Mouse (Mus musculus): ENCODE data around the gene Tmem104.

The Tmem104 gene

DNA sequence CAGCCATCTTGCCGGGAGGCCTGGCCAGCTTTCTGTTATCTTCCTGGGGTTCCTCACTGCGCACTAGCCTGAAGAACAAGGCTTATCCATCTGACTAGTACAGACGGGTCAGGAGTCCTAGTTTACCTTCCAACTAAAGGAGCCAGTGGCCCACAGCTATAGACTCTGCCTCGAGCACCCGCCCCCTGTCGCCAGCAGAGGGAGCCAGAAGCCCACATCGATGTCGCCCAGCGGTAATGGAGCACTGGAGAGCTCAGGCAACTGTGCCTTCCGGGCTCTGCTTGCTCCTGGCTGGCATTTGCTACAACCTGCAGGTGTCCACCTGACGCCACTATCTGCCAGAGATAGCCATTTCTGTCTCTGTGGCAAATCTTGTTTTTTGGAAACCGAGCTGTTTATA, 15.0 kb downstream of the Tmem104 start:
- peak; percentile 88 for DNase-seq

DNA sequence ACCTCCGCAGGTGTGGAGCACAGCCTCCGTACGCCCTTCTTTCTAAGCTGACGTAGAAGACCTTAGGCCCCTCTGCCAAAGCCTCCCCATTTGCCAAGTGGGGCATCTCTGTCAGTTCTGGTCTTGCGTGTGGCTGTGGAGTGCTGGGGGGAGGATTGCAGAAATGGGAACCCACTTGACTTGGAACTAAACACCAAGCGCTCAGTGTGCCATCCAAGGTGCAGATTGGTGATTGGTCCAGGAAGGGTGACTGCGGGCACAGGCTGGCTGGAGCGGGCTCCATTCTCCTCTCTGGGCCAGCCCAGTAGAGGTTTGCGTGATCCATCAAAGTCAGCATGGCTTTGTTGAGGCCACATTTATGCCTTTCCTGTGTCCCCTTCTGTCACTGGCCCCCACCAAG, 15.5 kb downstream of the Tmem104 start:
- no peak for DNase-seq

DNA sequence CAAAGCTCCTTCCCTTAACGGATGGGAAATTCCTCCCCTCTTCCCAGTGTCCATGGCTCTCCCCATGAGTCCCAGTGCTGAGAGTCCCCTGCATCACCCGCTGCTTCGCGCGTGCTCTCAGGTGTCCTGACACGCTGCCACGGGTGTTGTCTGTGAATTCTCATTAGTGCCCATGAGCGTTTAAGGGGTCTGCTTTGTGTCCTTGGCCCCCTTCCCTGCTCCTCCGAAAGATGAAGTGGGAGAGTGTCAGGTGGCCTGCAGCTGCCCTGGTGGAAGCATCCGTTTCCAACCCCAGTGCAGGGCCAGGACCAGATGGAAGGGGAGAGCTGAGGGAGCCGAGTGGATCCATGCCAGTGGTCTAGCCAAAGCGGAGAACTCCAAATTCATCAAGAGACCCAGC, 20.8 kb downstream of the Tmem104 start:
- DNase-seq: no peak

DNA sequence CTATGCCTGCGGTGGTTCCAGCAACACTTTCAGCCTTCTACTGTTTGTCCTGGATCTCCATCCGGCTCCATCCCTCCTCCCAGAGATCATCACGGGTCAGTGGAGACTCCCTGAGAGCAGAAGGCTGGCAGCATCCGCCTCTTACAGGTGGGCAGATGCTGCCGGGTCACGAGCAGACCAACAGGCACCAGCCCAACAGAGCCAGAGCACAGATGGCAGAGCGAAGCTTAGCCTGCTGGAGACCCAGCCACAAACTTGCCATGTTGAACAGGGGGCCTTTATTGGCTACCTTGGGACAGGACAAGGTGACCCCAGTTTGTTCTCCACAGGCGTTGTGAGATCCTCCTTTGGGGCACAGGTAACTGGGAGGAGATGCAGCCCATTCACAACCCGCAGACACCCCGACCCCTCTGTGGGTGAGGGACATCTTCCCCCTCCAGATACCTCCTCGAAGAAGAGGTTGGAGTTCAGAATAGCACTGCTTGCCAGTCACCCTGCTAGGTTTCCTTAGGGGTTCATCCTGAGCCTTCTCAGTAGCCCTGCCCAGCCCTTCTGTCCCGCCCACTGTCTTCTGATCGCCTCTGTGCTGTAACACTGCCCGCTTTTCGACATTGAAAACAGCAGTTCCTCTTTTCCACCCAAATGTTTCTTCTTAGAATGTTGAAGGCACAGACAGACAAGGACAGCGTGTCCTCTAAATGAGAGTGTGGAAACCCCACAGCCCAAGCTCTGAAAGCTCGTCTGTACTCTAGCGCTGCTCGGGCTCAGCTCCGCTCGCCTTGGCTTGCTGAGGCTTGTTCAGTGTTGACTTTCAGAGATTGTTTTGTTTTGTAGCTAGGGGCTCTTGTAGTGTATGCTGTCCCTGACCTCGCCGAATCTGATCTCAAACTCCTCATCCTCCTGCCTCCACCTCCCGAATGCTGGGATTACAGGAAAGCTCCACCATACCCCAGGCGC, 21.8 kb downstream of the Tmem104 start:
- peak; percentile 56 for DNase-seq

DNA sequence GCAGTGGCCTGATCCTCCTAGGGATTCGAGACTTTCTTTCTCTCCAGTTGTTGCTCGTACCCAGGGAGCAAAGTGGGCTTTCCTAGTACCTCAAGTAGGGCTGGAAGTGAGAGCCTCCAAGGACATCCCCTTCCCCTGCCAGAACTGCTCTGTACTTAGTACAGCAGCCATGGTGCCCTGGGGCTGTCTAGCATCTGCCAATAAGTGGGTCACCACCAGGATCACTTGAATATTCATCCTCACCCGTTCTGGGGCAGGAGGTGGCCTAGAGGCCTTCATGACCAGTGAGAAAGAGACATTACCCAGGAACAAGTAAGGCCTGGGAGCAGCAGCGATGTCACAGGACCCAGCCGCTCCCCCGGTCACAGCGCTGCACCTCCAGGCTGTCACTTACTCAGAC, 22.7 kb downstream of the Tmem104 start:
- DNase-seq: no peak

DNA sequence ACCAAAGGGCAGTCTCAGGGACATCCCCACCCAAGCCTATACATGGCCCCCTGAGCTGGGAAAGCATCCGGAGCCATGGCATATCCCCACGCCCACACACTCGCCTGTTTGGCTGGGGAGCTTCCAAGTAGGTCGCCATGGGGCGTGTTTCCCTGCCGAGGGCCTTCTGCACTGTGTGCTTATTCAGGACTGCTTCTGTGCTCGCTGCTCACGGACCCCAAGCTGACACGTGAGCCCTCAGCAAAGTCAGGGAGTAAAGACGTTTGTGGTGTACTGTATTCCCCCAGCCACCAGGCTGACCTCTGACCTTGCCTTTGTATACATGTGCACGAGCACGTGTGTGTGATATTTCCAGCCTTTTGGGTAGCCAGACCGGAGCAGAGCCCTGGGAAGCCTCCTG, 24.8 kb downstream of the Tmem104 start:
- no peak for DNase-seq

DNA sequence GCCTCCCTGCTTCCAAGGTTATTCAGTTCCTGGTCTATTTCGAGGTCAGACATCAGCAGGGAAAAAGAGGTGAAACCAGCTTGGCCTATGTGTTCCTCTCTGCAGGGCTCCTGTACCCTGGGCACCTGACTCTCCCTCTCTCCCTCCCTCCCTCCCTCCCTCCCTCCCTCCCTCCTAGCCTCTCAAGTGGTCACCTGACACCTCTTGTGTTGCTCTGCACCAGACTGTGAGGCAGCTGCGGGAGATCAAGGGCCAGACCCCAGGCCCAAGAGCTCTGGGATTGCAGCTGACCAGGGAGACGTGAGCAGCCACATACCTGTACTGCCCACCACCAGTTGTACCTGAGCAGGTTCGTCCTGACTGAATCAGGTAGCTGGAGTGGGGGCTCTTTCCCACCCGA, 27.8 kb downstream of the Tmem104 start:
- peak; percentile 44 for DNase-seq

DNA sequence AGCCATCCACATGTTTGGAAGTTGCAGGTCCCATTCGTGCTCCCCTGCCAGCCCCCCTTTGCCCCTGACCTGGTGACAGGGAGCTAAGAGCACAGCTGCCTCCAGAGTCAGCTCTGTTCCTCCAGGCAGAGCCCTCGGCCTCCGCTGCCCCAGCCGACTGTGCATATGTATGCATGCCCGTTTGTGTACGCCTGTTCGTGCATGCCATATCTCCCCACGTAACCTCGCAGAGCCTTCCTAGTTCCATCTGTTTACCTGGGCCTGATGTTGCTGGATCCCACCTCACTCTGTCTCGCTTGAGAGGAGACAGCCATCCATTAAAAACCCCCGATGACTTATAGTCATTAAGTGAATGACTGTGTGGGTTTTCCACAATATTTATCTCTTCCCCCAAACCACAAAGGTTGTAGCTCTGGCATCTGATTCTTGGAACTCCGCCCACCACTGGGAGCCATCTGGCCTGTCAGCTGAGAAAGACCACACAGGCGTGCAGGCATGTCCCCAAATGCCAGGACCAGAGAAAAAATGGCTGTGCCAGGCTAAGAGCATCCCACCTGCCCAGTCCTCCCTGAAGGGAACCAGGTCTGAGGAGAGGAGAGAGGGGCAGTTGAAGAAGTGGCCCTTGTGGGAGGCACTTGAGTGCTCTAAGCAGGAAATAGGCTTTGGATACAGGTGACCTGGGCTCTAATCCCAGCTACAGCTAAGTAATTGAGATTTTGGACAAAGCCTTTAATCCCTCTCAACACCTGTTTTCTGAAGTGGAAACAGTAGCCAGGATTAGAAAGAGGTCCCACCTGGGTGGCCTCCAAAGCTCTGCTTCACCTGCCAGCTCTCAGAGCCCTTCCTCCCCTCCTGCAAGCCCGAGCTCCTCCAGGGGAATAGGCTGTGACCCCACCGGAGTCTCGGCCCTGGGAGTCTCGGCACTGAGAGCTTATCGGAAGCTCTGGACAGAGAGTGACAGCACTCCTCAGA, 30.4 kb downstream of the Tmem104 start:
- DNase-seq: peak; percentile 20

DNA sequence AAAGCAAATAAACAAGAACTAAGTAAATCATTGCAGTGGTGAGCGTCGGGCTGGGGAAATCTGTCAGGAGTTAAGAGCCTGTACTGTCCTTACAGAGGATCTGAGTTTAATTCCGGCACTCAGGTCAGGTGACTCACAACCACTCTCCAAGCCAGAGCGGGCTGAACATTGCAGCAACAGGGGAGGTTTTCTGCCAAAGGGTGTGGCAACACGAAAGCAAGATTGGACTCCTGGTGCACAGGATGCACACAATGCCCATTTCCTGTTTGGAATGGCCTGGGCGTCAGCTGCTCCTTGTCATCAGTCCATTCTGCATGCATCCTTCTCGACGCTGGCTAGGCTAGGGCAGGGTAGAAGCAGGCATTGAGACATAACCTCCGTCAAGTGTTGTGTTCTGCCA, 32.0 kb downstream of the Tmem104 start:
- peak; percentile 90 for DNase-seq

DNA sequence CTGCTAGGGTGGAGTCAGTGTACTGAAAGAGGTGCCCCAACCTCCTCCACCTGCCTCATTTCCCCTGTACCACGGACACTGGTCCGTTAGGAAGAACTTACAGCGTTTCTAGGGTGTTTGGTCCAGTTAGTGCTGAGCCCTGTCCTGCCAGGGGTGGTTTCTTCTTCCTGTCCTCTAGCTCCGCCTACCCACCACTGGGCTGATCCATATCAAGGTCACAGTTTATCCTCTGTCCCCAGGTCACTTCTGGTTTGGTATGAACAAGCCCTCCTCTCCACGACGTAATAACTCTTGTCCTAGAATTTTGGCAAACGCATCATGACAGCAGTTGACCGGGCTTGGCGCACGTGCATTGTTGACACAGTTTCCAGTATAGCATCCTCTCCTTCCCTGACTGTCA, 32.4 kb downstream of the Tmem104 start:
- DNase-seq: no peak

DNA sequence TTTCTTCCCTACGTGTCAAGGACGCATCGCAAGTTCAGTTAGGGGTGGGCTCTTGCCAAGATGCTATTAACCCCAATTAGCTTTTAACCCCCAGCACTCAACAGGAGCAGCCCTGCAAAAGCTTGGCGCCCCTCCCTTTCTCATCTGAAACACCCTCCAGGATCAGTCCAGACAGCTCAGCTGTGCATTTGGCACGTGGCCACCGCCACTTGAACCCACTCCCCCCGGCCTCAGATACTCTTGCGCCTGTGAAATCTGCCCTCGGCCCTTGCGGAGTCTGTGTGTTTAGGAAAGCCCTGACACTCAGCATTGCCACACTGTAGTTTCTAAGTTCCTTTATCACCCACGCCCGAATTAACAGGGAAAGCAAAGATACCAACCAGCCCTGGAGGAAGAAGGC, 34.8 kb downstream of the Tmem104 start:
- peak; percentile 51 for DNase-seq

DNA sequence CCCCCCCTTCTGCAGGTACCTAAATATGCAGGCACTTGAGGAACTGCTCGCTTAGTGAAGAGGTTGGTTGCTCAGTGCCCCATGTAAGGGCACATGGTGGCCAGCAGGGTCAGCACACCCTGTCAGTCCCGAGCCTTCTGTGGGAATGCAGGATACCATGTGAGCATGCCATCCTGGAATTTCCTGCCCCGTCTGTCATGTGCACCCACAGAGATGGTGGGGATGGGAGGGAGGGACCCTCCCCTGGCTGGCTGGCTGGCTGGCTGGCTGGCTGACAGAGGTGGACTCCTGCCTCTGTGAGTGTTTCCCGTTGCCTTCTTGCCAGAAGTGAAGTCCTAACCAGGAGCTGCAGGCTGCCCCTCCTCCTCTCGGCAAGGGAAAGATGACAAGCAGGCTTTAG, 35.3 kb downstream of the Tmem104 start:
- DNase-seq: peak; percentile 47

DNA sequence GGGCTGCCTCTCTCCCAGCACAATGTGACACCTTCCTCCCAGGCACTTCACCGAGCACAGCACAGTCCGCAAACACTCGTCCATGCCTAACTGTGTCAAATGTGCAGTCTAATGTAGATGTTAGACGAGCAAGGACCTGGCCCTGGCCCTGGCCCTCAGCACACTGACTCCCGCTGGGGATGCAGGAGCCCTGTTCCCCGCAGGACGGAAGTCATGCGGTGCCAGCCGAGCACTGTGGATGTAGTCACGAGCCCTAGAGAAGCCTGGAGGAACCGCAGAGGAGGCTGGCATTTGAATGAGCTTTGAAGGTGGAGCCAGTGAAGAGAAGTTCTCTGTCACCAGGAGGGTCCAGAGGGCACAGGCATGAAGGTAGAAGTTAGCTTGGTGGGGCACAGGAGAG, 36.2 kb downstream of the Tmem104 start:
- DNase-seq: no peak

DNA sequence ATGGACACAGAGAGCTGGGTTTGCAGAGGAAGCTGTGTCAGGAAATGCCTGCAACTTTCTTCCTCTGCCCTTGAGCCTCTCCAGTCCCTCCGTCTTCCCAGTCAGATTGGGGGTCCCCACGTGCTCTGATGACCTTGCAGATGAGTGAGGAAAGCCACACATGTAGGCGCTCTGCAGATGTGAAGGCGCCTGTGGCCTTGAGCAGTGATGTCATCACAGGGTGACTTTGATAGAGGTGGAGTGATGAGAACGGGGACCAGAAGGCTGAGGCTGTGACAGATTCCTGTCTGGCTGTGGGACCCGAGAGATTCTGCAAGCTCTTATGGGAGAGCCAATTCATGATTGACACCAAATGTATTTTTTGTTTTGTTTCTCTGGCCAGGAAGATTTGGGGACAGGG, 36.6 kb downstream of the Tmem104 start:
- DNase-seq: no peak

DNA sequence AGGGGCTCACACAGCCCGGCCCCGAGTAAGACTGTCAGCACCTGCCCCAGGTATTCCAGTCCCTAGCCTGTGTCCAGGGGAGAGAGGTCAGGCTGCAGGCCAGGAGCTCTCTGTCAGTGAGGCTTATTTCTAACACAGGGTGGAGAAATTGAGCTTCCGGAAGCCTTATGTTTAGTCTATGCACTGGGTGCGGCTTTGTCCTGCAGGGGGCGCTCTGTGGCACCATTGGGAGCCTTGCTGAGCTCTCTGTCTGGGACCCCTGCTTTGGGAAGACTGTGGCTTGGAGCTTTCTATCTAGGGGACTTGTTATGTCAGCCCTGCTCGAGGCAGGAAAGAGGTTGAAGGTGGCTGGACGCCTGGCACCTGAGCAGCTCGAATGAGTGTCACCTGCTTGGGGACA, 37.6 kb downstream of the Tmem104 start:
- DNase-seq: peak; percentile 82

DNA sequence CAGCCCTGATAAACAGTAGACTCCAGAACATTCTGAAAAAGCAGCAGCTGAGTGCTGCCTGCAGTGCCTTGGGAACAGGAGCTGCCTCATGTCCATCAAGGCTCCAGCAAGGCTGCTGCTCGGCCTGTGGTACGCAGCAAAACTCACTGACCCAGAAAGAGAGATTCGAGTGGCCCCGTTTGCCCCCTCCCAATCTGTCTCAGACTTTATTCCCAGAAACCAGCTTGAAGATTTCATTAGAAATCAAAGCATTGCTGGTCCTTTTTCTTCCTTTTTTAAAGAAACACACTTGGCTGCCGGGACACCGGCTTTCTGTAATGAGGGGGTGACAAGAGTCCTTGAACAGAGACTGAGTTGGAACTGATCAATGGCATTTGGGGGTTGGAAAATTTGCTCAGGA, 38.0 kb downstream of the Tmem104 start:
- no peak for DNase-seq

DNA sequence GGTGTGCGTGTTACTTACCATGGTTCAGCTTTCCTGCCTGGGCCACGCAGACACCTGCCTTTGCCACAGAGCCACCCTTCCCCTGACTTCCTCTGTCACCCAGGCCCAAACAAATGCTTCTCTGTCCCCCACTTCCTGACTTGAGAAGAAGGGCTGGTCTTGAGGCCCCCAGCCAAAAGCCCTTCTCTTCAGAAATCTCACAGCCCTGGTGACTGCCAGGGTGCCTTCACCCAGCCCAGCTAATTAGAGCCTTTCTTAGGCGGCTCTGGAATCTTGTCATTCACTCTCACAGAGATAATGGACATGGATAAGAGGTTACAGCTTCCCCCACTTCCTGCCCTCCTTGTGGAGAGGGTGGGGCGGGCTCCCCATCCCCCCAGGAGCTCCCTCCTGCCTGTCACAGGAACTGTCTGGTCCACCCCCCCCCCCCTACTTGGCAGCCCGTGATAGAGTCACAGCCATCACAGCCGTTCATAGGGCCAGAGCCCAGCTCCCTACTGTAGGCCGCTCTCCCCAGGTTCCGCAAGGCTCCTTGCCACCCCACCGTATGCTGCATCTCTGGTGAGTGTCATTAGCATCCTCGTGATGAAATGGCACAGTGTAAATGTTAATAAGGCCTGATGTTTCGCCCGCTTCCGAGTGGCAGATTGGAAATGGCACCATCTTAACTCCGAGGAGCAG, 39.7 kb downstream of the Tmem104 start:
- DNase-seq: peak; percentile 42

DNA sequence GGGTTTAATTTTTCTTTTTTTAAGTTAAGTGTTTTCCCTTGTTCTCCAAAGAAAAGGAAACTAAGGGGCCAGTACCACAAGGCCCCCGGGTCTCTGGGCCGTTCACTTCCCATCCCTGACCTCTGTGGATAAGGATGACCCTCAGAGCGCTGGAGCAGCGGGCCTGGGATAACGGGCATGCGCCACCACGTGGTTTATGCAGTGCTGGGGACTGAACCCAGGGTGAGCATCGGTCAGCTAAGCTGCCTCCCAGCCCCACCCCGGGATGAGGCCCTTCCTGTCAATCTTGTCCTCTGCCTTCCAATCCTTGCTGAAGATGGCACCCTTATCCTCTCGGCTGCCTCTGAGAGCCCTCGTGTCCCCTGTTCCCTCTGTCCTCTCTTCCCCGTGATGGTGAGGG, 40.4 kb downstream of the Tmem104 start:
- no peak for DNase-seq

DNA sequence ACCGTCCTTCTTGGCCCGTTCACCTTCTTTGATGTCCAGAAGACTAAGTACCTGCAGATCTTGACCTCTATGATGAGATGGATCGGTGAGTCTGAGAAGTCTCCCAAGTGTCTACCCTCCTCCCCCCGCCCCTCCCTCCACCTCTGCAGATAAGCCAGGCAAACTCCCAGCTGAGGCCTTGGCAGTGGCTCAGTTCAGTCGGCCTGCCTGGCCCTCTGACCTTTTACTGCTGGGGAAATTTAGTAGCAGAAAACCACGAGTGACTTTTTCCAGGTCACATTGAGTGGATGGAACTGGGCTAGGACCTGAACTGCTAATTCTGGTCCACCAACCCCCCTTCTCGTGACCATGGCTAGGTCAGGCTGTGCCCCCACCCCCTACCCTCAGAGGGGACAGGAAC, 41.1 kb downstream of the Tmem104 start:
- no peak for DNase-seq

DNA sequence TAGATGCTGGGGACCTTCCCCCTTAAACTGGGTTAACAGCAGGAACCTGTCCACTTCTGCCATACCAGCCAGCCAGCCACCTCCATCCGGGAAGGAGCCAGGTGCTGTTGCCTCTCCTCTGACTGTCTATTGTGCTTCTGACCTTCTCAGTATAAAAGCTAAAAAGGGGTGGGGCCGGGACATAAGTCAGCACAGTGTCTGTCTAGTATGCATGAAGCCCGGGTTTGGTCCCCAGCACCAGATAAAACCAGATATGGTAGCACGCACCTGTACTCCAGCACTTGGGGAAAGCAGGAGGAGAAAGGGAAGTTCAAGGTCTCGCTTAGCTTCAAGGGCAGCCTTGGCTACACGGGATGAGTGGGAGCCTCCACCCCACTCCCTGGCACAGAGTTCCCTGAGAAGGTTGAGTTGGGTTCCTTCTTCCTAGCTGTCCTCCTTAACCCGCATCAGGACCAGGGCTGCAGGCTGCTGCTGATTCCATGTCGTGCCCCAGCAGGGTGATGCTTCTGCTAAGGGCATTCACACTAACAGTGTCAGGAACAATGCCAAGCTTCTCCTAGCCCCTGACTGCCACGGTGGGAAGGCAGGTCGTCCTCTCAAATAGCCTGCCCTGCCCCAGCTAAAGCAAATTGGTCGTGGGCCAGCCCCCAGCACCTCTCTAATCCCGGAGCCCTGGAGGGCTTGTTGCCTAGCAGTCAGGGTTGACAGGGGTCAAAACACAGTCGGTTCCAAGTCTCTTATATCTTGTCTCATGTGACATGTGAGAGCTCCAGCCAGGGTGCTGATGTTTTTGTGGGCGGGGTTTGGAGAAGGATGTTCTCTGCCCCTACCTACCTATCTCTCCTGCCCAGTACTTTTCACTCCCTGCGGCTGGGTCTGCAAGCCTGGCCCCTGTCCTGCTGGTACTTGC, 42.0 kb downstream of the Tmem104 start:
- DNase-seq: no peak

DNA sequence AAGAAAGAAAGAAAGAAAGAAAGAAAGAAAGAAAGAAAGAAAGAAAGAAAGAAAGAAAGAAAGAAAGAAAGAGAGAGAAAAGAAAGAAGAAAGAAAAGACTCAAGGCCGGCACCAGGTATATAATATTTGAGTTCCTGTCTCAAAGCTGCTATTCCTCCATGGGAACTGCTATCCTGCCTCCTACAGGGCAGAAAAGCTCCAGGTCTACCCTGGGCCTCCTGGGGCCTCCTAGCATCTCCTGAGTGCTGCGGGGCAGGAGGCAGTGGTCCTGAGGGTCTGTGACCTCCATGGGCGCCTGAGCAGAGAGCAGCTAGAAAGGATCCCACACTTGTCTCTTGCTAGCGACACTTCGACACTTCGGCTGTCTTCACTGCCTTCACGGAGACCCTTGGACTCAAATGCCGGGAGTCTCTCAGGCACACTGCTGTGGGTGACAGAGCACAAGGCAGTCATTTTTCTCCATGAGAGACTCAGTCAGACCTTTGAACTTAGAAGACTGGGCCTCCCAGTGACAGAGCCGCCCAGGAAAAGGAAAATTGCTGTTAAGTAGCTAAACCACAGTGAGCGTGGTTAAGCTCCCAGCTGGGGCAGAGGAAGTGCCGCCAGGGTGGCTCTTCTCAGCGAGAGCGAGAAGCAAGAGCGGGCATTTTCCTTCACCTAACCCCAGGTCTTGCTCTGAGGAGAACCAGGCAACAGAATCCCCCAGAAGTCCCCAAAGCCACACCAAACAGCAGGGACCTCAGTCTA, 44.1 kb downstream of the Tmem104 start:
- DNase-seq: no peak

All from lung, postnatal 36 days (tissue).